Mouse (Mus musculus): ENCODE results near the gene Mrgprb5. TPM values are rescaled to one million over a fixed set of nuclear protein-coding genes. Genes with fewer than 3 reads are reported as not detected.
"Not testable (repeated sequence)": the region's sequence is repeated elsewhere in the genome, so short reads cannot be mapped to it uniquely, and the experiment has no call there.

Gene Mrgprb5
- polyA plus RNA-seq (2016; fragmentation: Nextera tagmentation; extraction: Ambion mirVana): not detected in 2 replicates

GRCm38 (mm10) chr7:48168919-48169318, at the start of gene Mrgprb5:
Gene Mrgprb5, minus strand, starts transcription at chr7:48169019.
- Histone ChIP-seq H3K9me3 (no peaks in the 10 kb centered on the region), H3K4me3 (replicated peaks) (no peak within 1 kb of the TSS), H3K4me1 (no peaks in the 10 kb centered on the region), H3K4me2 (no peak within 1 kb of the TSS), H3K27ac (no peak within 1 kb of the TSS), H3K36me3 (replicated peaks) (no peaks in the 10 kb centered on the region), H3K9ac (no peak within 1 kb of the TSS), H3K27me3 (no peaks in the 10 kb centered on the region)
- ATAC-seq (ENCODE audit: low FRiP score): no peak
- WGBS: 80% methylated on average over 2 of the region's 2 CpGs

GRCm38 (mm10) chr7:48199188-48199587, 30.4 kb upstream of the Mrgprb5 start, which contains the start of gene Mrgprb4:
Gene Mrgprb4, minus strand, starts transcription at chr7:48199288.
- H3K4me3 ChIP-seq (replicated peaks): no peak within 1 kb of the TSS
- WGBS: 86% methylated on average over 3 of the region's 3 CpGs
- H3K9ac ChIP-seq: no peak within 1 kb of the TSS
- no peak within 1 kb of the TSS for H3K27ac ChIP-seq
- H3K36me3 ChIP-seq (replicated peaks): no peaks in the 10 kb centered on the region
- H3K4me2 ChIP-seq: no peak within 1 kb of the TSS
- no peak for ATAC-seq (ENCODE audit: low FRiP score)
- 0 out of 2 replicates have a peak, but pooled peaks cover 3% of the 10 kb centered on the region for H3K9me3 ChIP-seq
- no peaks in the 10 kb centered on the region for H3K27me3 ChIP-seq
- no peaks in the 10 kb centered on the region for H3K4me1 ChIP-seq

DNA sequence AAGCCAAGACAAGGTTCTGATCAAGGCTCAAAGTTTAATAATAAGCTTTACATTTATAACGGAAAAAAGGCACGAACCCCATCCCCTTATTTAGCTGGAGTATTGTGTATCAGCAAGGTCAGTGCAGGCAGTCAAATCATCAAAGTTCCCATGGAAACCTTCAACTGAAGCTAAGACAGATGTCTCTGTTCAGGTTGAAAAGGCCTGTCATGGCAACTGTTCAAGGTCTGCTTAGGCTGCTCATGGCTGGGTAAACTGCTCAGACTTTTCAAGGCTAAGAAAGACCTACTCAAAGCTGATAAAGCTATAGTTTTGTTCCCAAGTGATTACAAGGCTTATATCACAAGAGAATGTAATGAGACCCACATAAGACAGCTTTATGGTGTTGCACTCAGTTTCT, 1.3 kb downstream of the Mrgprb5 start:
- ATAC-seq (ENCODE audit: low FRiP score): no peak
- H3K4me3 ChIP-seq (replicated peaks): no peak overlapping the region
- H3K9ac ChIP-seq: no peak overlapping the region
- 79% methylated on average over 2 of the region's 2 CpGs for WGBS
- H3K27ac ChIP-seq: no peak overlapping the region
- H3K9me3 ChIP-seq: no peaks in the 10 kb centered on the region
- no peaks in the 10 kb centered on the region for H3K36me3 ChIP-seq (replicated peaks)
- no peak overlapping the region for H3K4me2 ChIP-seq
- H3K4me1 ChIP-seq: no peaks in the 10 kb centered on the region
- H3K27me3 ChIP-seq: no peaks in the 10 kb centered on the region

GRCm38 (mm10) chr7:48138248-48138702, 30.5 kb downstream of the Mrgprb5 start:
- WGBS: 1% methylated on average over 17 of the region's 17 CpGs
- H3K4me2 ChIP-seq: peak overlapping the region; percentile 67
- peak; percentile 76 for ATAC-seq (ENCODE audit: low FRiP score)
- H3K4me1 ChIP-seq: peaks cover 6% of the 10 kb centered on the region
- peak overlapping the region; percentile 84 for H3K27ac ChIP-seq
- H3K36me3 ChIP-seq (replicated peaks): no peaks in the 10 kb centered on the region
- no peaks in the 10 kb centered on the region for H3K27me3 ChIP-seq
- H3K9me3 ChIP-seq: peaks cover 6% of the 10 kb centered on the region; the same call in 1 of the 2 replicates
- peak overlapping the region; percentile 70 for H3K9ac ChIP-seq
- H3K4me3 ChIP-seq (replicated peaks): peak overlapping the region; percentile 56

DNA sequence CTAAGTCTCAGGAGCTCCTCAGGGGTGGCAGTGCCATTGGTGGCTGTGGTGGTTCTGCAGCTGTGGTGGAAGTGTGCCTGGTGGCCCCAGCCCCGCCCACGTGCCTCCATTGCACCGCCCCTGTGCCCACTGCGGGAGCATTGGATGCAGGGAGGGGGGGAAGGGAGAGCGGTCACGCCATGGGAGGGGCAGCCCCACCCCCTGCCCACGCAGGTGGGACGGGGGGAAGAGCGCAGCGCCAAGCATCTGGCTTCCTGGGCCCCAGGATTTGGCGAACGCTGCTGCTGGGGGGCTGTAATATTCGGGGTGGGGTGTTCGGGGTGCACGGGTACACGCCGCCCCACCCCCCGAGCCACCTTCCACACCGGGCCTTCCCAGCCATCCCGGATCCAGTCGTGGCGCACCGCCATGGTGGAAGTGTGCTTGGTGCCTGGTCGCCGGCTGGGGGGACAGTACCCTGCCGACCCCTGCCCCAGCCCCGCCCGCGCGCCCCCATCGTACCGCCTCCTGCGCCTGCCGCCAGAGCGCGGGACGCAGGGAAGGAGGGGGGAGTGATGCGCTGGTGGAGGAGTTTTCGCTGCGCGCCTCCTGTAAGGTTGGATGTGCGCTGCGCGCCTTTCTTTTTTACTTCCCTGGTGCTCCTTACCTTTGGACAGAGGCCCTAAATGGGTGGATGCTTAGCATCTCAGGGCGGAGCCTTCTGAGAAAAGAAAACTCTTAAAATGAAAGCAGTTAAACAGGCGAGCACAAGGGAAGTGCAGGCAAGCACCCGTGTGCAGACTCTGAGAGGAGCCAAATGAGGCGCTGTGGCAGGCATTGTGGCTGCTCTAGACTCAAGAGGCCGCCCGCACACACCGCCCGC, 31.4 kb downstream of the Mrgprb5 start:
- Histone ChIP-seq H3K4me3 (replicated peaks) (peak overlapping the region; percentile 56), H3K4me2 (peak overlapping the region; percentile 67), H3K9ac (peak overlapping the region; percentile 70), H3K4me1 (peaks cover 6% of the 10 kb centered on the region), H3K27me3 (no peaks in the 10 kb centered on the region), H3K36me3 (replicated peaks) (no peaks in the 10 kb centered on the region), H3K27ac (peak overlapping the region; percentile 84), H3K9me3 (peaks cover 6% of the 10 kb centered on the region; the same call in 1 of the 2 replicates)
- 3% methylated on average over 52 of the region's 52 CpGs for whole genome bisulfite sequencing
- ATAC-seq (ENCODE audit: low FRiP score): peak; percentile 93

DNA sequence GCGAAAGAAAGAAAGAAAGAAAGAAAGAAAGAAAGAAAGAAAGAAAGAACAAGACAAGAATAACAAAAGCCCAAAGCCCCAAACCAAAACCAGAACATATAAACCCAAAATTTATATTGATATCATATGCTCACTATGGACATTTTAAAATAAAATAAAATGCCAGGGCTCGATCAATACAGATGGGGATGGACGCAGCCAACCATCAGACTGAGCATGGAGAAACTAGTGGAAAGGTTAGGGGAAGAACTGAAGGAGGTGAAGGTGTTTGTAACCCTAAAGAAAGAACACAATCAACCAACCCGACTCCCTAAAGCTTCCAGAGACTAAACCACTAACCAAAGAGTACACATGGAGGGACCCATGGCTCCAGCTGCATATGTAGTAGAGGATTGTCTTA, 36.1 kb downstream of the Mrgprb5 start:
- peaks cover 4% of the 10 kb centered on the region; the same call in 1 of the 2 replicates for H3K9me3 ChIP-seq
- no peak overlapping the region for H3K4me2 ChIP-seq
- H3K9ac ChIP-seq: no peak overlapping the region
- peaks cover 6% of the 10 kb centered on the region for H3K4me1 ChIP-seq
- 62% methylated on average over 4 of the region's 4 CpGs for WGBS
- H3K27me3 ChIP-seq: no peaks in the 10 kb centered on the region
- no peaks in the 10 kb centered on the region for H3K36me3 ChIP-seq (replicated peaks)
- ATAC-seq (ENCODE audit: low FRiP score): no peak
- no peak overlapping the region for H3K27ac ChIP-seq
- H3K4me3 ChIP-seq (replicated peaks): no peak overlapping the region

DNA sequence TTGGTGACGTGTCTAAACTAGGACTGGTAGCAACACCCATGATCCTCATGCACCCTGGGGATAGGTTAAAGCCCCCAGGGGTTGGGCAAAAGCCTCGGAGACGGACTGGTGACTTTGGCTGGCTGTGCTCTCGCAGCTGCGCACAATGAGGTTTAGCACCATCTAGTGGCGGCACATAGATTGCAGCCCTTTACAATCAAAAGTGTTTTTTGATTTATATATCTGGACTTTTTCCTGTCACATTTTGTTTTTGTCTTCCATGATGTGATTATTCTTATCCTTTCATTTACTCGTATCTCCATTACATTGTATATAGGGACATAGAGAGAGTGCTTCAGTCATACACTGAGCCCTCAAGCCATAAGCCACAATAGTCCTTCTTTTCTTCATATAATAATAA, 36.6 kb downstream of the Mrgprb5 start:
- ATAC-seq (ENCODE audit: low FRiP score): peak; percentile 69; the same call in 1 of the 2 replicates
- WGBS: under 1% methylated on average over 6 of the region's 7 CpGs
- not testable (repeated sequence) for H3K4me1 ChIP-seq; H3K27me3 ChIP-seq; H3K36me3 ChIP-seq (replicated peaks); H3K27ac ChIP-seq; H3K9me3 ChIP-seq; H3K9ac ChIP-seq
- Histone ChIP-seq H3K4me3 (replicated peaks) (peak overlapping the region; percentile 38), H3K4me2 (peak overlapping the region; percentile 54)

DNA sequence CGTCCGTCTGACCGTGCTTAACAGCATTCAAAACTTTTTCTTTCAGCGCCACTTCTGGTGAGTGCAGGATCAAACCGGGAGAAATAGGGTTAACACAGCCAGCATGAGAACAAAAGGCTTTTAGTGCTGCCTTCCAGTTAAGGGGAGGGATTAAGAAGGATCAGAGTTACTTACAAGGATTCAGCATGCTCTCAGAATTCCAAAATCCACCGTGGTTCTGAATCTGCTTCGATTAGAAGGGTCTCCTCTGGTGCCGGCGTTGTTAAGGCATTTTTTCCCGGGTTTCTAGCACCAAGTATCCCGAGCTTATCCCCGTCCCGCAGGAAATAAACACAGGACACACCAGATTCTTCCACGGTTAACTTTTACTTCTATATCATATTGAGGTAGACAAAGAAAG, 37.0 kb downstream of the Mrgprb5 start:
- 1% methylated on average over 11 of the region's 14 CpGs for WGBS
- not testable (repeated sequence) for ATAC-seq (ENCODE audit: low FRiP score)

DNA sequence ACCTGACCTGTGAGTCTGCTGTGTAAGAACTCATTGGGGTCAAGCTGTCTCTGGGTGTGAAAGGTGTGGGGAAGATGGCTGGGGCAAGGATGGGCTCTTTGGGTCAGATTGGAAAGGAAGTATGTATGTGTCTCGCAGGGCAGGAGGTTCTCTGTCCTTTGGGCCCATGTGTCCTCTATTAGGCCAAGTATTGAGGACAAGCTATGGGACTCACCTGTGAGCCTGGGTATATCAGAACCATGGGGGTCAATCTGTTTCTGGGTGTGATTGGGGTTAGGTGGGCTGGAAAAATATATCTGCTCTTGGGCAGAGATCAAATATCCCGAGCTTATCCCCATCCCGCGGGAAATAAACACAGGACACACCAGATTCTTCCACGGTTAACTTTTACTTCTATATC, 45.0 kb downstream of the Mrgprb5 start:
- no peaks in the 10 kb centered on the region for H3K9me3 ChIP-seq
- no peaks in the 10 kb centered on the region for H3K4me1 ChIP-seq
- WGBS: 83% methylated on average over 5 of the region's 5 CpGs
- no peak overlapping the region for H3K9ac ChIP-seq
- H3K4me3 ChIP-seq (replicated peaks): no peak overlapping the region
- no peaks in the 10 kb centered on the region for H3K36me3 ChIP-seq (replicated peaks)
- H3K4me2 ChIP-seq: no peak overlapping the region
- ATAC-seq (ENCODE audit: low FRiP score): 0 out of 2 replicates have a peak, but pooled peaks have one; percentile 36
- no peak overlapping the region for H3K27ac ChIP-seq
- H3K27me3 ChIP-seq: no peaks in the 10 kb centered on the region

More for the DNA sequence above, 37.0 kb downstream of the Mrgprb5 start:
- not testable (repeated sequence) for H3K4me1 ChIP-seq; H3K9me3 ChIP-seq; H3K27me3 ChIP-seq; H3K36me3 ChIP-seq (replicated peaks)
- H3K4me2 ChIP-seq: peak overlapping the region; percentile 54
- peak overlapping the region; percentile 44; the same call in 1 of the 2 replicates for H3K9ac ChIP-seq
- H3K27ac ChIP-seq: peak overlapping the region; percentile 75
- peak overlapping the region; percentile 38 for H3K4me3 ChIP-seq (replicated peaks)

Other genes with a start within 250 kb of the Mrgprb5 start
- gene Mrgpra4, start 186.9 kb downstream of the Mrgprb5 start, polyA plus RNA-seq (2016; fragmentation: Nextera tagmentation; extraction: Ambion mirVana): not detected in 2 replicates
- gene Mrgprx1, start 141.4 kb downstream of the Mrgprb5 start, polyA plus RNA-seq (2016; fragmentation: Nextera tagmentation; extraction: Ambion mirVana): not detected in 2 replicates
- not detected in 2 replicates for gene Mrgprb4, start 30.3 kb upstream of the Mrgprb5 start, polyA plus RNA-seq (2016; fragmentation: Nextera tagmentation; extraction: Ambion mirVana)
- not detected in 2 replicates for gene Mrgprb8, start 219.5 kb upstream of the Mrgprb5 start, polyA plus RNA-seq (2016; fragmentation: Nextera tagmentation; extraction: Ambion mirVana)